Mouse (Mus musculus) kidney, postnatal 14 days (tissue): Measurements from ENCODE around the gene Prkacb.

Experiments
- DNase-seq: peaks from one replicate; pipeline ENCODE4 v3.0.0; 2022; ENCODE audit warnings: mixed read lengths

Prkacb gene

GRCm38 (mm10) chr3:146812901-146813393 is at the start of gene Prkacb:
TSS of gene Prkacb (minus strand) at chr3:146812990.
- peak; percentile 95 for DNase-seq

DNA sequence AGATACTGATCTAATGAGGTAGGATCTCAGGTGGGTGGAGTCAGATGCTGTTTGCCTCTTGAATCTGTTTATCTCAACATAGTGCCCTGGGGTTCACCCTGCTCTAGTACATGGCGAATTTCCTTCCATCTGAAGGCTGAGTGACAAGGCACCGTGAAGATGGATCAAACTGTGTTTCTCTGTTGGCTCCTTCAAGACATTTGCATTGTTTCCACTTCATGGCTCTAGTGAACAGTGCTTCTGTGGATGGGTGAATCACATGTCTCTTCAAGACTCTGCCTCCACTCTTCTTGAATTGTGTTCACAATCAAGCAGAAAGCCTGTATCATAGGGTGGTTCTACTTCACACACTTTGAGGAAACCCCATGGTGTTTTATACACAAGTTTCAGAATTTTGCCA is 47.5 kb upstream of the Prkacb start:
- DNase-seq, result no peak

GRCm38 (mm10) chr3:146857373-146857772 is 44.6 kb upstream of the Prkacb start:
- no peak for DNase-seq

- DNase-seq, result no peak
Measured at GRCm38 (mm10) chr3:146854473-146855087, 41.8 kb upstream of the Prkacb start.

GRCm38 (mm10) chr3:146851966-146852891 is 39.4 kb upstream of the Prkacb start, which contains the start of gene Ttll7:
TSS of gene Ttll7 (plus strand) at chr3:146852367.
- peak; percentile 82 for DNase-seq

DNA sequence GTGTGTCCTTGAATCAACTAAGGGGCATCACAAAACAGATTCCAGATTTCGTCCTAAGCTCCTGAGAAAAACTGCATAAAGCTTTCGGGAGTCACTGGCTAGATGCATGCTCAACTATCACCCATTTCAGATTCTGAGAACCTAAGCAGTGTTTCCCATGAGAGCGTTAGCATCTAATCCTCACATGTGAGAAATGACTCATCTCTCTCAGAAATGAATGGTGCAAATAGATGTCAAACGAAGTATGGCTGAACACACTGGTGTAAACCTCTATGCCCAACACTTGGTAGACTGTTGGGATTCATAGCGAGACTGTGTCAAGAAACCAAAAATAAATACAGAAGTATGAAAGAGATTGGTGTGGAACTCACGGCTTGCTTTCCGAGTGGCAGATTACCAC is 36.6 kb upstream of the Prkacb start:
- no peak for DNase-seq

- DNase-seq, result no peak
Measured at GRCm38 (mm10) chr3:146848112-146848511, 35.3 kb upstream of the Prkacb start.

DNA sequence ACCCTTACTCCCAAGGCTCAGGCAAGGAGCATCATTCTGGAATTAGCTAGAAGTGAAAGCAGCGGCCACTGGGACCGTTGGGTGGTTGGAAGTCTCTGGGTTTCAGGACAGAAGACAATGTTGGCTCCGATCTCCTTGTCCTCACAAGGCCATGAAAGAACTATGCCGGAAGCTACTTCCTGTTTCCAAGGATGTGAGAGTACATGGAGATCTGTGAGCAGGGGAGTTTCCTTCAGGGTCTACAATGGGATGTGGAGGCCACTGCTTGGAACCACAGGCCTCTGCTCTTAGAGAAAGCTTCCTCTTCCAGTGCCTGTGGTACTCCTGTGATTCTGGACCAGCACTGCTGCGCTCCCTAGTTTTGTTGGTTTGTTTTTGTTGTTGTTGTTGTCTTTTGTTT is 33.4 kb upstream of the Prkacb start:
- DNase-seq, result peak; percentile 2

DNA sequence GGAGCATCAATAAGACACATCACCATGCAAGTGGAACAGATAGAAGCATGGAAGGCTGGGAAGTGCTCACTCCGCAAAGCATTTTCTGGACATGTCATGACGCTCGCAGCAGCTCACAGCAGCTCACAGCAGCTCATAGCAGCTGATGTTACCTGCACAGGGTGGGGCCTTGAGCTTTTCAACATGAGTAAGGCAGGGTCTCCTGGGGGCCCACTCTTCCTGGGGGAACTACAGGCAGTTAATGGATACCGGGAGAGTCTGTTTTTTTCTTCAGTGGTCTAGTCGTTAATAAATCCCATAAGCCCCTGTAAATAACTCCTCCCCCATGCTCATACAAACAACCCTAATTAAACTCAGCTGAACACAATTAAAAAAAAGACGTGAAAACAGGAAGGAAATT is 30.7 kb upstream of the Prkacb start:
- DNase-seq, result no peak

DNA sequence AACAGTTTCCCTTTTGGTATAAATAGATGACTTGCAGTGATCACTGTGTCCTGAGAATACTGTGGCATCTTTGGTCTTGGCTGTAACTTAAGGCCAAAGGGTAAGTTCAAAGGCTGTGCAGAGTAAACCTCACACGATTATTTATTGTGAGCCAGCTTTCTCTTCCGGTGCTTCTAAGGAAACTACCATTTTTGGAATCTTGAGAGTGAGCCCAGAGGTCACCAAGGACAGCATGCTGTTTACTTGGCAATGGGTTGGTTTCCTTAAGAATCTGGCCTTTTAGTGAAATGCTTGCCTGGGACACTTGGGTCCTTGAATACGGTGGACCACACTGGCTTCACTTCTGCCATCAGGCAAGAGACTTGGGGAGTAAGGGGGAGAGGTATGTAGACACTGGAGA is 30.0 kb upstream of the Prkacb start:
- DNase-seq, result peak; percentile 14

DNA sequence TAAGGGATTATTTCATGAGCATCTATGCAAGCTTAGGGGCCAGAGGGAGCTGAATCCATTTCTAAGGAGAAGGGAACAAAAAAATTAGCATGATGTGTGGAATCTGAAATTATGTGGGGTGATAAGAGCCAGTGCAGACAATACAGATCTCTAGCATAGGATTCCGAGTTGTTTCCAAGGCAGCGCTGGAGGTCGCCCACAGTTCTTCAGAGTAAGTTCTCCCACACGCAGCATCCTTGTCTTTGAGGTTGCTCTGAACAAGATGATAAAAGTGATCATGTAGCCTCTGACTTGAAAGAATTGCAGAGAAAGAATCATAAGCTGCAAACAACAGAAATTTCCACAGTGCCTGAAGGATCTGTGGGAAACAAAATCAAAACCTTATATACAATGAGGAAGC is 7.9 kb upstream of the Prkacb start:
- no peak for DNase-seq

DNA sequence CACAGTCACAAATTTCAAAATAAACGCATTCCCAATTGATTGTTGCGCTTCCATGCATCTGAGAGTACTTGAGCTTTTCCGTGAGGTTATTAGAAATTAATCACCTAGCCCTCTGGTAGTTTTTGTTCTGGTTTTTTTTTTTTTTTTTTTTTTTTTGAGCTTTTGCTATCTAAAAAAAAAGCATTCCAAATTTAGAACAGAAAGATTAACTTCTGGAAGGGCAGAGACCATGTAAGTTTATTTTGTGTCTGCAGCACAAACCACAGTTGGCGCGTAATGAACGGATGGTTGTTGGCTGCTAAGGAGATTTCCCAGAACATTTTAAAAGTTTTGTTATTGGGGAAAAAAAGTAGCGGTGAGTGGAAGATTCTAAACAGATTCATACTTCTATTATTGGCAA is 834 bp upstream of the Prkacb start:
- DNase-seq, result no peak

- DNase-seq, result peak; percentile 73
Measured at GRCm38 (mm10) chr3:146812041-146812878, 530 bp downstream of the Prkacb start.

DNA sequence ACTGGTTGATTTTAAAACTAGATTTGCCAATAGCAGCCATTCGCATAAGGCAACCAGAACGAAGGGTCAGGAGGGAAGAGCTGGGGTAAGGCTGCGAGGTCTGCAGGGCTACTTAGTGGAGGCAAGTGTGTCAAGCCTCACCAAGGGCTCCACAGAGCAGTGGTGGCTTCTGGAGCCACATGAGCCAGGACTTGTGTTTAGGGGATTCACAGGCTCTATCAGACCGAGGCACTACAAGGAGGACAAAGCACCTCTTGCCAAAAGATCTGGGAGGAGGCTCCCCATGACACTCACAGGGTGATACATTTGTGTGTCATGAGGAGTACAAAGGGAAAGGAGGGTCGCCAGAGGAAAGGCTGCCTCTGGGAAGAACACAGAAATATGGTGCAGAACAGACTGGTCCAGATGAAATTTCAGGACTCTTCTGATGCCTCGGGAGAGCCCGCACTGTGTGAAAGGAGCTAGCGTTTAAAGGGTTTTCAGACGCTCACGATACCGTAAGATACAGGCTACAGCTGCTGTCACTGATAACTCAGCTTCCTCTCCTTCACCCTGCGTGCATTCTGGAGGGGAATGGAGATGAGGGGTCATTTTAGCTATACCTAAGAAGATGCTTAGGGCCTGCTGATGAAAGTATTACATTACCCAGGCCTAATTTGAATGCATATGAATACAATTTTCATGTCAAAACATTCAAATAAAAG is 19.1 kb downstream of the Prkacb start:
- DNase-seq, result no peak

DNA sequence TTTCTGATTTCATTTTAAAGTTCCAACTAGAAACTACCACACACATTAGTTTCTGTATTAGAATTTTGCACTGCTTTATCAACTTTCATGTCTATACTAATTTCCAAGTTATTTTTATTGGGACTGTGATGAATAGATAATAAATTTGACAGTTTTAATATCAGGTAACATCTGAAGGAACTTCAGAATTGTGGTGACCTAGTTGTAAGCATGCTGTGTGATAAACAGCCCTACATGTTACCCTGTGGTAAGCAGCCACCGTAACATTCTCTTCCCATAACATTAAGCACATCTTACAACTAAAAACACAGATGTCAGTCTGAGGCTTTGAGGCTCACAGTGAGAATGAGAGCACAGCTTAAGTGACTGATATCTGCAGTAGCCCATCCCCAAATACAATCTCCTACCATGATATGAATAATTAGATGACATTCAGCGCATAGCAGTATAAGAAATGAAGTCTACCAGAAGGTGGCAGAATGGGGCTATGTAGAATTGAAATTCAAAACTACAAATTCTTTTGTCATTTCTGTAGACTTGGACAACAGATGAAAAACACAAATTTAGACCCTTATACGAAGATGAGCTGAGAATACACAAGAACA is 20.5 kb downstream of the Prkacb start:
- DNase-seq, result no peak

DNA sequence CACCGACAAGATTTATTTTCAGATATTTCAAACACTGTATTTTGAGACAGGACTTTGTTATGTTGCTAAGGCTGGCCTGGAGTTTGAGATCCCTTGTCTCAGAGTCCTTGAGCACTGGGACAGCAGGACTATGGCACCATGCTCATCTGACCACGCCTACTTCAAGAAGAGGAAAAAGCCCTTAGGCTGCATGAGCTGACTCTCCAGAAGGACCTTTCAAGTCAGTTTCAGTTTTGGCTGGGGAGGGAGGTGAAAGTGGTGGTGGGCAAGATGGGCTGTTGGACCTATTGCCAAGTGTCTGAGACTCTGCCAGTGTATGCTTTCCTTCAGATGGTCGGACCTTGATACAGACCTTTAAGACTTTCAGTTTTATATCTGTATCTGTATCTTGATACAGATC is 28.6 kb downstream of the Prkacb start:
- DNase-seq, result no peak

DNA sequence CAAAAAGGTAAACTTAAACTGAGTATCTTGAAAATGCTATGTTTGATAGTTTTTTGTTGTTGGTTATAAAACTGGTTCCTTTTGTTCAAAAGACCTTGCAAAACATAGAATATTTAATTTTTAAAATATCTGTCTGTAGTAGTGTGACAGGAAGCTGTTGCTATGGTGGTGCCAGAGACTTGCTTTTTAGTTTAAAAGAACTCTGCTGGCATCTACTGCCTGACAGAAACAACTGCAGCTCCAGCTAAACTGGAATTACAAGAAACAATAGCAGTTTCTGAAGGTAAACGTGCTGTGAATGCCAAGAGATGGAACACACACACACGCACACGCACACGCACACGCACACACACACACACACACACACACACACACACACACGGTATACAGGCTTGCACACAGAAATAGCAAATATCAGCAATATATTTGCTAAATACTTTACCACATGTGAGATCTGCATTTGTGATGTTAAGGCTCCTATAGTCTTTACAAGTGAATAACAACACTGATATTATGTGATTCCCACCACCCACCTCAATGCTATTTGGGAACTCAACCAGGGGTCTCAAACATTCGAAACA is 29.1 kb downstream of the Prkacb start:
- DNase-seq, result peak; percentile 20

- DNase-seq, result peak; percentile 20
Measured at GRCm38 (mm10) chr3:146782548-146782947, 30.2 kb downstream of the Prkacb start.

DNA sequence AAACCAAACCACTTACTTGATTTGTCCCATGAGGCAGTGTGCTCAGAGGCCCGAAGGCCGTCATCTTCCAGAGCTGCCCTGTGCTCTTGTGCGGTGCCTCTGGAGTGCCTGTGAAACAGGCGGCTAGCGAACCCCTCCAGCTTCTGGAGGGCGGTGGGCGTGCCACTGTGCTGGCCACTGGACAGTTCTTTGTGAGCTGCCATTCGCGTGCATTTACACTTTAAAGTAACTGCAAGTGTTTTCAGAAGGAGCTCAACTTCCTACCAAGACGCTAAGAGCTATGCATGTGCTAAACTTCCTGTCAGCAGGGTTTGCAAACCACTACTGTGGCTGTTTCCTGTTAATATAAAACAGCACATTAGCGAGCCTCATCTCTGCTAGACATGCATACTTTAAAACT is 31.7 kb downstream of the Prkacb start:
- DNase-seq, result peak; percentile 21

GRCm38 (mm10) chr3:146780241-146780640 is 32.5 kb downstream of the Prkacb start:
- no peak for DNase-seq

- DNase-seq, result no peak
Measured at GRCm38 (mm10) chr3:146778913-146779312, 33.9 kb downstream of the Prkacb start.

- no peak for DNase-seq
Measured at GRCm38 (mm10) chr3:146778451-146778850, 34.3 kb downstream of the Prkacb start.
